Mouse (Mus musculus) kidney, postnatal 25 days (tissue): ENCODE results near the gene Kidins220.

Experiments used
- DNase-seq, 2 experiments: peaks; one replicate each; pipeline ENCODE4 v3.0.0; 2021; ENCODE audit warnings: mixed read lengths in 2 of 2

Kidins220 gene

DNA sequence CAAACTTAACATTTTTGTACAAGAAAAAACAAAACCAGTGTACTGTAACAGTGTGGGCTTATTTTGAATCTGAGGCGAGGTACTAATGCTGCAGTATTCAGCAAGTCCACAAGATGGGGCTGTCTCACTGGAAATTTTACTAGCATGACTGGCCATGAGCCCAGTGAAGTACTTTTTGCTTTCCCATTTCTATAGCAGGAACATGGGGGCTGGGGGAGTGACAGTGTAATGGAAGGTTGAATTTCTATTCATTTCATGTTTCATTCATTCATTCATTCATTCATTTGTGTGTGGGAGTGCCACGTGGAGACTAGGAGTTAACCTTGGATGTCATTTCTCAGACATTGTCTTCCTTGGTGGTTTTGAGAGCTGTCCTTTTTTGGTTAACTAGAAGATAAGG, 52.7 kb downstream of the Kidins220 start:
- peak in 1 of 2 experiments; percentile 68 for DNase-seq

DNA sequence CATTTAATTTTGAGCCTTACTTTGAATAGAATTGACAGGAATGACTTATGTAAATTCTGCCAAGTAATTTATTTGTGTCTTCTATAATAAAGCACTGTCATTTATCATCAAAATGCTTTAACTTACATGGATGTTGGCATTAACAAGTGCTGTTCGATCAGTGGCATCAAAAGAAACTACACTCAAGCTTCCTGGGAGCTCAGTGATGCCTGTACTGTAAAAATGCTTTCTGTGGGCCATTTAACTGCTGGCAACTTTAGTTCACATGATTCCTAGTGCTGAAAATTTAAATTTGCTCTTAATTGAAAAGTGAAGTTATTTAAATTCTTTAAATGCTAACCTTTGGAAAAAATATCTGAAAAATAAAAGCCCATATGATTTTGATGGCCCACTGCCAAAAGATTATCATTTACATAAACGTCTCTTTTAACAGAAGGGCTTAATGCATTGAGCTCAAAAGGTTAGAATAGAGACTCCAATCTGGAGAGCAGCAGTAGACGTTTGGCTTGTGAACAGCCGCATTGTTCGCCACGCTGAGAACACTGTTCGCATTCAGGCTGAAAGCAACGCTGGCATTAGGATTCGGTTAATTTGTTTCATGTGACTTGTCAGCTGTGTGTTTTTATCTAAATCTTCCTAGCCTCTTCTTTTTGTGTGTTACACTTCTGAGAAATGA, 59.1 kb downstream of the Kidins220 start:
- no peak for DNase-seq

DNA sequence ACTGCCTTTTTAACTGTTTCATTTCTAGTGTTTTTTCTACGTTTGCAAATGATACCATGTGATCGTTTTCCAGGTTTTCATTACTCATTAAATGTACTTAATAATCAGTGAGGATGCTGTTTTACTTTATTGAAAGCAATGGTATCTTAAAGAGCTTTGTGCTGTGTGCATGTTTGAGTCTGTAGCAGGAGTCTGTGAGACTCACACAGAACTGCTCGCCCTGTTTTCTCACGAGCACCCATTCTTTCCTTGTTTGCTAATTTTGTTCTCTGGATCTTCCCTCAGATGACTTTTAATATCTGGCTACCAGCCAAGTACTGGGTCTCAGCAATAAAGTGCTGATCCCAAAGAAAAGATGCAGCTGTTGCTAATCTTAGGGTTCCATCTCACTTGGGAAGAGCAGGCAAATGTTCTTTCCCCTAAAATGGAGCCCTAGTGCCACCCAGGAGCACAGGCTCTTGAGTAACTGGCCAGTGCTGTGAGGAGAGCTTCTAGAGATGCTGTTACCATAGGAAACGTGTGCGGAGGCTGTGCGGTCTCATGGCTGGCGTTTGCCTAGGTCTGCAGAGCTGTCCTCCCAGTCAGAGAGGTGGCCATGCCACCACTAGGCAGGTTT, 59.7 kb downstream of the Kidins220 start:
- peak in 1 of 2 experiments; percentile 20 for DNase-seq

DNA sequence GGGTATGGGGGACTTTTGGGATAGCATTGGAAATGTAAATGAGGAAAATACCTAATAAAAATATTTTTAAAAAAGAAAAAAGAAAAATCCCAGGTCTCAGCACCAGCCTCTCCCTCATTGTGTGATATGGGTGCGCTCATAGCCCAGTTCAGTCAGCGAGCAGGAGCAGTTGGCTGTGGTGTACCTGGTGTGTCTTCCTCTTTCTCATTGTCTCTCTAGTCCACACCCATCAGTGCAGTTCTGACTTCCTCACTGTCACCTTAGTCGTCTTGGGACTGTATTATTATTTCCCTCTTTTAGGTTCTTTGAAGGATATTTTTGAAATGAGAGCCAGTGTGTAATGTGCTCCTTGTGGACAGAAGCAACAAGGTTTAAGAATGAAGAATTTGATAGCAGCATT, 61.3 kb downstream of the Kidins220 start:
- no peak for DNase-seq

DNA sequence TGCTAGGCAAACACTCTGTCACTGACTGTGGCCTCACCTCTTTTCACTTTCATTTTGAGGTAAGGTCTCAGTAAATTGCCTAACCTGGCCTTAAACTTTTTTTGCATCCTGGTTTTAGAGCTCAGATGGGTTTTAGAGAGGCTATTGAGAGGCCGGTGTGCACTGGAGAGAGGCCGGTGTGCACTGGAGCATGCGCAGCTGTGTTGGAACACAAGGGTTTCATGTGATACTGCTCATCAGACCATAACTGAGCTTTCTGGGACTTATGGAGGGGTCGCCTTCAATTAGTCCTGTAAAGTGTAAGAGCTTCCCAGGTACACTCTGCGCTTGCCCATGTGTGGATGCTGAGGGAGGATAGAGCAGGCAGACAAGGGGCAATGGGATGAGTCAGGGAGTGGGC, 62.5 kb downstream of the Kidins220 start:
- no peak for DNase-seq

DNA sequence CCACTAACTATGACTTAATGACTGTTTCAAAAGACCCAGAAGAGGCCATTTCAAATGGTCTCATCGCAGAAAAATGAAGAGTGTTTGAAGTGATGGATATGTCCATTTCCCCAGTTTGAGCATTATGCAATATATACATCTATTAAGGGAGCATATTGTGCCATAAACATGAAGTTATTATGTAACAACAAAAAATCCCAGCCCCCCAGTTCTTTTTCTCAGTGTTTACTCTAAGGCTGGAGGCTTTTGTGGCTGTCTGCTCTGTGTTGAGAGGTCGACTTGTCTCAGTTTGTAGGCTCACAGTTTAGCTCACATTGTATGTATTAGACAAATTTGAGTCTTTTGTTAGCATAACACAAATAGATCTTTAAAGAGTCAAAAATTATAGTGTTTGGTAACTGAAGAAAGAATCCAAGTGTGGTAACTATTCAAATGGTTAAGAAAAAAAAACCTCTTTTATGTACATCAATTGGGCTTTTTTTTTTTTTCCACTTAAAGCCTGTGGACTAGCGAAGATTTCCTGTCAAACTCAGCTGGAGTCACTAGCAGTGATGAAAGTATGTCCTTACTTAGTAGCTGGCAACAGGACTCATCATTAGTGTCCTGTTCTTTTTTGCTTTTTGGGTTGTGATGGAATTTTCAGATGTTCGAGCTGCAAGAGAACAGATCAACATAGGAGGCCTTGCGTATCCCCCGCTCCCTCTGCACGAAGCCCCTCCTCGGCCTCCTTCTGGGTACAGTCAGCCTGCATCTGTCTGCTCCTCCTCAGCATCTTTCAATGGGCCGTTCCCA, 63.2 kb downstream of the Kidins220 start:
- DNase-seq, result no peak

DNA sequence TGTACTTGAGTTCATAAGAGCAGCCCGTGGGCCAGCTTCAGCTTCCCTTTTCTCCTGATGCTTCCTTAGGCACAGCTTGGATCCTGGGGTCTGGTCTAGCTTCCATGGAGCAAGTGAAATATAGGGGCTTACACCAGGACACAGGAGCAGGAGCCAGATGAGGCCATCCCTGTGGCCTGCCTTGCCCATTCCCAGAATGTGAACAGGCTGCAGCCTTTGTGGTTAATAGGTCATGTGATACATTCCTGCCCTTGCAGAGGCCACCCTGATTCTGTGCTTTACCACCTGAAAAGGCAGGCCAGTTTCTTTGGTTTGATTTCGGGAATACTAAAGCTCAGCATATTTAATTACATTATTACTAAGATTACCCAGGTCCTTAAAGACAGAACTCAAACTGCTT, 69.3 kb downstream of the Kidins220 start:
- no peak for DNase-seq

DNA sequence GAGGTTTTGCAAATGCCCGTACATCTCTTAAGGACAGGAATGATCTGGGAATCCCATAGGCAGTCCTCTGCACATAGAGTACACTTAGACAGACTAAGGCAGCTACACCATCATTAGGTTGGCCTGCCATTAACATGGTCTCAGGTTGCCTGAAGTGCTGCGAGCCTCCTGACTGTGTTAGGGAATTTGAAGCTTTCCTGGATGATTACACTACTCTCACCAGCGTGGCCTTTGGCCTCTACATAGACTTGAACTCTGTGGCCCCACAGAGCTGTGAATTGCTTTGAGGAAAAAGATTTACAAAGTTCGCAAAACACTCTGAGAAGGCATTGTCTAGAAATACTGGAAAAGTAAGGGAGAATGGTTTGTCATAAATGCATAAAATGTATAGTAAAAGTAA, 69.9 kb downstream of the Kidins220 start:
- DNase-seq, result no peak

DNA sequence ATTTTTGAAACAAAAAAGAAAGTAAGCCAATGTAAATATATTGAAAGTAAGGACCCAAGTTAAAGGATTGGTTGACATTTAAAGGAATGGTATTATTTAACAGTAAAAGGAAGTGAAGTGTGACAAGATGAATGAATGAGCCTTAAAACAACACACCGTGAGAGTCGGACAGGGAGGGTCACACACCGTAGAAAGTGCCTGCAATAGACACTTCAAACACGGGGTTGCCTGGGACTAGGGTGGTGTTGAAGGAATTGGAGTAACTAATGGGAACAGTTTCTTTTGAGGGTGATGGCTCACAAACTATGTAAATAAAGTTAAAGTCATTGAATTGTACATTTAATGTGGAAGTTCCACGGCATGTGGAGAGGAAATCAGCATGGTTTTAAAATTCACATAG, 74.5 kb downstream of the Kidins220 start:
- no peak for DNase-seq

DNA sequence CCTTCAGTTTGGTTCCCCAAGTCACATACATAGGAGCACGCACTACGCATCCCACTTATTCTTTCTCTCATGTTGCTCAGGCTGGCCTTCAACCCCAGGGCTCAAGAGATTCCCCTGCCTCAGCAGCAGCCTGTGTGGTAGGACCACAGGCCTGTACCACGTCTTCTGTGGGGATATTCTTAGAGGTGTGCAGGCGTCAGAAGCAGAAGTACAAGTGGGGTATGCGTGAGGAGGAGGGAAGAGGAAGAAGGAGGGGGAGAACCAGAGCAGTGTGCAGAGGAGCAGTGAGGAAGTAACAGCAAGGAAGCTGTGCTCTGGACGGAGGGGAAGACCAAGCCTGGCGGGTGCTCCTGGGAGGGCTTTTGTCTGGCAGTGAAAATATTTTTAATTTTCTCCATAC, 79.8 kb downstream of the Kidins220 start:
- no peak for DNase-seq

DNA sequence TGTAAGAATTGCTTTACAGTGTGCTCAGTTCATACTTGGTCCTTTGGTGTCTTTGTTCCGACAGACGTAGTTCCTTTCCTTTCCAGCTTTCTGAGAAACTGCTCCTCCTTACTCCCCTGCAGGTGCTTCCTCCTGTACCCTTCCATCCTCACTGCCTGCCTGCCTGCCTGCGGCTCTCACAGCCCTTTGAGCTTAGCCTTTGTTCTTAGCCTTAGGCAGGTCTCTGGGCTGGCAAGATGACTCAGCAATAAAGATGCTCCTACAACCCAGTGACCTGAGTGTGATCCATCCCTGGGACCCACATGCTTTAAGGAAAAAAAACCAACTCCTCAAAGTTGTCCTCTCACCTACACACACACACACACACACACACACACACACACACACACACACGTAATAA, 80.2 kb downstream of the Kidins220 start:
- no peak for DNase-seq

DNA sequence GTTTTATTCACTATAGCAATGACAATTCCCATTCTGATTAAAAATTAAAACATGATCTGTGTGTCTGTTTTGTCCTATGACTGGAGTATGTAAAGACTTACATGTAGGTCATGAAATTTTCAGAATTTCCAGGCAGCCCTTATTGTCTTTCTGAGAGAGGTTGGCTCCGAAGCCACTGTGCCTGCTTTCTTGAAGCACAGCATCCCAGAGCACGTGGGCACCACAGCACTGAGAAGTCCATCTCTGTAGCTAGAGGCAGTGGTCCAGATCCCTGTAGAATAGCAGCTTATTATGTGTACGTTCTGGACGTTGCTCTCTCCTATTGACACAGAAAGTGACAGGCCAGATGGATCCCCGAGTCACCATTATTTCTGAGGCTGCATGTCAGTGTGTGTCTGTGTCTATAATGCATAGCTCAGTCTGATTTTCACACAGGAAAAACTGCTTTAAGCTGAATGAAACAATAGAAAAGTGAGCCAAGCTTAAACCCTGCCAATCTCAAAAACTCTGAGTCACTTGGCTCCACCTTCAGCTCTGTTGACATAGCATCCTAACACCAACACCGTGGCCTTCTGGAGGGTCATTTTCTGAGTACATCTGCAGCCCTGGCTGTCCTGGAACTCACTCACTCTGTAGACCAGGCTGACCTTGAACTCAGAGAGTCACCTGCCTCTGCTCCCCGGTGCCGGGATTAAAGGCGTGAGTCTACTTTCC, 84.9 kb downstream of the Kidins220 start:
- no peak for DNase-seq

DNA sequence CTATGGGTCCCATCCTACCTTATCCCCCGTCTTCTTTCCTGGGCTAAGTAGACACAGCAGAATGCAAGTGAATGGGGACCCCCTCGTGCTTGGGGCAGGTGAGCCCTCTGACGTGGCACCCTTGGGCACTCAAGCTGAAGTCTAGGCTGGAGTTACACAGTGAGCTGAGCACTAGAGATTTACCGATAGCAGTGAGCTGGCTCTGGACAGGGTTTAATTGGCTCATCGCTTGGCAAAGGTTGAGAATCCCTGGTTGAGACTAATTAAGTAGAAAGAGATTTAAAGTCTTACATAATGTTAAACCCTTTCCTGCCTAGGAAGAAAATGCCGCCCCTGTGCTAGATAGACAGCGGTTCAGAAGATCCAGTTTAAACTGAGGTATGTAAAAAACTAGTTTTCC, 86.2 kb downstream of the Kidins220 start:
- DNase-seq, result no peak

DNA sequence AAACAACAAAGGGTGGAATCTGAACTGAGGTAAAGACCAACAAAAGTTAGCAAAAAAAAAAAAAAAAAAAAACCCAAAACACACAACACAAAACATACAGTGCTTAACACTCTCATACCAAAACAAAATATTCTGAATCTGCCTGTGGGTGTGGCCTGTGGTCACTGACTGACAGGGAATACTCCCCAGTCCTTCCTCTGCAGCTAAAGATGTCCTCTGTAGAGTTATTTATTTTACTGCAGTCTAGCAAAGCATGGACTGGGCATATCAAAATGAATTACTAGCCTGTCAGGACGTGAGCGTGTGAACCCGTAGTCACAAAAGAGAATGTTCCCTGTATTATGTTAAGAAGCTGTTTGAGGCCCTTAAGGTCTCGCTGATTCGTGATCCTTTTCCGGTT, 87.5 kb downstream of the Kidins220 start:
- DNase-seq, result no peak

DNA sequence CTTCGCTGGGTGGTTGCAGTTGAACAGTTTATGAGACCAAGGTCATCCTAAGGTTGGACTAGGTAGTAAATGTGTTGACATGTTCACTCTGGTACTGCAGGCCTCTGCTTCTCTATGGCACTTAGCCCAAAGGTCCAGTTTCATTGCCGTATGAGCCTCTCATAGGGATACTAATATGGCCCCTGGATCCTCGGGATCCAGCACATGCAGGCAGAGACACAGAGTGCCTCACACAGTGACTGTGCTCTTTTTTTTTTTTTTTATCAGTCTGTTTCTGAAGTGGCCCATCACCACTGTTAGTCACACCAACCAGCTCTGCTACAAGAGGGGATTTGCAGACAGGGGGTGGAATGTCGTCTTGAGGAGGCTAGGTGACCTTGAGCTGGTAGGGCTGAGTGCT, 98.6 kb downstream of the Kidins220 start:
- no peak for DNase-seq

DNA sequence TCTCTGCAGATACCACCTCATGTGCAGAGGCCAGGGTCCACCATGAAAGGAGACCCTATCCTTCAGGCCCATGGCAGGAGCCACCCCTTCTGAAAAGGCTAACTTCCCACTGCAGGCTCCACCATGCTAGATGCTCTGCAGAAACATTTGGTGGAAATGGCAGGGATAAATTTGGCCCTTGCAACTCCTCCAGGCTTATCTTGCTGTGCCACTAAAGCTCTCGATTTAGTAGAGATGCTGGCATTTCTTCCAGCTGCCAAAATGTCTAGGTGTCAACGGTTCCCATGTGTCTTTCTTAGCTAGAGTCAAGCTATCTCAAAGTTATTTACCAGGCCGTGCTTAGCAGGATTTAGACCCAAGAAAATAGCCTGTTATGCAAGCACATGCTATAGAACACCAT, 99.6 kb downstream of the Kidins220 start:
- DNase-seq, result no peak

DNA sequence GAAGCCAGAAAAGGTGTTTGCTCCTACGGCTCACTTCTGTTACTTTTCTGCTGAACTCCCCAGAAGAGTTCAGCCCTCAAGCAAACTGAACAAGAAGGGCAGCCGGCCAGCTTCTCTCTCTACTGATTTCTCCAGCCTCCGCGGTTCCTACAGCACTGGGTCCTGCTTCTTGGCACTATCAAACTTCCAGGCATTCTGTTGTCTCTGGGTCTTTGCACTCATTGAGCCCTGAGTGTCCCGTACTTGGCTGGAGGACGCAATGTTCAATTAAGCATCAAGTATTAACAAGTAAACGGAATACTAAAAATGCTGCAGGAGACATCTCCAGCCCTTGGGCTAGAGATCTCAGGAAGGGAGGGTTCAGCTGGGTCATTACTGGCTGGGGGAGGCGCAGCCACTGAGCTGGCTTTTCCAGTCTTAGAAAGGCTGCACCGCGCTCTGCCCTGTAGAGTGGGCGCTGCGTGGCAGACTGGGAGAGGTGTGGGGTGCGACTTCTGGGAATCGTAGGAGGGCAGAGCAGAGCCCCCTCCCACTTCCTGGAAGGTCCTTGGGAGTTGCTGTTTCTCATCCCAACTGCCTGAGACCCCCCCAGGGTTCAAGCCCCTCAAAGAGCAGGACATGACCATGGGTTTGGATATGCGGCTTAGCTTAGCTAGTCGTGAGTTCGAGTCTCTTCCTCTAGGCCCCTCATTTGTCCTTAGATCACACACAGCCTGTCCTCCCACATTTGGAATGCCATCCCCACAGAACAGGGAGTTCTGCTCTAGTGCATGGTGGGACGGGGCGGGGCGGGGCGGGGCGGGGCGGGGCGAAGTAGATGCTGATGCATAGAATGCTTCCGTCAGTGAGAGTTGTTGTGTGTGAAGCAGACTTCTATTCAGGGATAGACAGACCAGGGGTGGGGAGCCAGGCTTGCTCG, 108.8 kb downstream of the Kidins220 start:
- DNase-seq, result peak in 1 of 2 experiments; percentile 23

DNA sequence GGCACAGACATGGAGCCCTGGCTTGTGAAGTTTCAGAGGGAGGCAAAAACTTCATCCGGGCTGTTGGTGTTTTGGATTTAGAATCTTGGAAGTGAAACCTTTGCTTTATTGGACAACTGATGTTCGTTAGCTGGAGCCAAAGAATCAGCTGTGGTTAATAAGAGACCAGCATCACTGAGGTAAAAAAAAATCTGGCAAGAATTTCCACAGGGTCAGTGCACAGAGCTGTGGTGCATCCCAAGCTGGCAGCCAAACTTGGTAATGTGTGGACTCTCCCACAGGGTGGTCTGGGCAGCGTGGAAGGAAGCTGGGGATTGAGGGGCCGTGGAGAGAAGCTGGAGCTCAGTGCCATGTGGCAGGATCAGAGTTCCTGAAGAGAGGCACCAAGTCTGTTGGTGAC, 112.2 kb downstream of the Kidins220 start:
- DNase-seq, result peak; percentile 36 to 48

DNA sequence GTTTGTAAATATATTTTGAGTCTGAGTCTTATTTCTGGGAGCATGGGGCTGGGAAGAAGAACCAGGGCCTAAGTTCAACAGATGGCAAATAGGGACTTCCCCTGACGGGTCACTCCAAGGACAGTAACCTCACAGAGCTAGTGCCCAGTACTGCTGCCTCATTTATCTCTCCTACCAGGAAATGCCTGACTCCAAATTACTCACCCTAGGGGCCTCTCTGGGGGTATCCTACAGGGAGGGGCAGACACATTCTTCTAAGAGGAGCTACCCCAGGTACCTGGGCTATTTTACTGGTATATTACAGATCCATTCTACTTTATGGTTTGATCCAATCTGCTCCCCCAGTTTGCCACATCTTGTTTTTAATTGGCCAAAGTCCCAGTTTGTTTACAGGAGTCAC, 114.7 kb downstream of the Kidins220 start:
- DNase-seq, result peak in 1 of 2 experiments; percentile 31

DNA sequence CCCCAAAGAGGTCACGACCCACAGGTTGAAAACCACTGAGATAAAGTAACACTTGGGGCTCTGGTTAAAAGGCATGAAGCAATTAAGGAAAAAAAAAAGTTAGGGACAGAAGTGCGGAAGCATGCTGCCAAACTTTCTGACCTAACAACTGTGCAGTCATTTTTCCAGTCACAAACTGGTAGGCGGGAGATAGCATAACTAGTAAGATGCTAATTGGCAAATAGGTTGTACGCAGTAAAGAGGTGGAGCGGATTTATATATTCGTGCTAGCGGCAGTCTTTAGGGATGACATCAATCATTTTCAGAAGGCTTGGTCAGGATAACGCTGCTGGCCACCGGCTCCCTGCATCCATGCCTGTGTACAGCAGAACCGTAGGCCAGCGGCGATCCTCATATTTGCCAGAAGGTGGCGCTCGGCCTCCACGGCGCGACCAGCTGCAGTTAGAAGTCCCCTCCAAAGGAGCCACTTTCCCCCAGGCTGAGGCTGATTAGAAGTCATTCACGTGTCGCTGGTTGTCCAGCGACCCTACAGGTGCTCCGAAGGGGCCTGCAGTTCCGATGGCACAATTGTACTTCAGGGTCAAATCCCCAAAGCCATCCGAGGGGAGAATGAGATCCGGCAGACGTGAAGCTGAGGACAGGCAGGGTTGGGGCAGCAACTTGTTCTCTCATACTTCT, 117.4 kb downstream of the Kidins220 start:
- peak; percentile 89 for DNase-seq

DNA sequence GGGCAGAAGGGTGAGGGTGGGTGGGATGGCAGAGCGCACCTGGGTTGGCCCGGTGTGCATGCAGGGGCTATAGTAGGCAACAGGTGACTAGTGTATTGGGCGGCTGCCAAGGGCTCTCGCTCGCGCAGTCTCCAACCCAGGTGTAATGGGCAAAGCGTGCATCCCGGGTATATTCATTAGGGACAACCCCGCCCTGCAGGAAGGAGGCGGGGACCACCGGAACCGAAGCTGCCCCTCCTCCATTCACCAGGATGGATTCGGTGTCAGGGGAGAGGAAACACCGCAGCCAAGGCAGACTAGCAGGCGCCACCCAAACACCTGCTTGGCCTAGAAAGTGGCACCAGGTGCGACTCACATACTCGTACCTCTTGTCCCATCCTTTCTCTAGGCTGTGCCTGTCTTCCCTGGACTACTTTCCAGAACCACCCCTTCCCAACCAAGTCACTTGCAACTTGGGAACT, 118.1 kb downstream of the Kidins220 start:
- peak; percentile 84 to 93 for DNase-seq
